Mouse (Mus musculus) MEL (cell line): ENCODE measurements around the gene Cttnbp2. TPM values are rescaled to one million over a fixed set of nuclear protein-coding genes. Genes with fewer than 3 reads are reported as not detected.

Source experiments
- DNase-seq: peaks from one replicate; pipeline ENCODE4 v3.0.0; 2011; ENCODE audit warnings: low read depth, low spot score
- H3K27ac ChIP-seq: 2 replicates; pipeline ENCODE4 v1.5.1; 2012; ENCODE audit warnings: low read depth, mild to moderate bottlenecking, control low read depth, low read length, moderate library complexity; ENCODE audit not compliant: control insufficient read depth
- H3K27me3 ChIP-seq, 2 experiments: fragments of 150-350 bp in 1 of 2; sonication (generic) in 1 of 2; 2 replicates each; pipeline ENCODE4 v1.6.1; 2012; ENCODE audit warnings: low read length in 2 of 2, mild to moderate bottlenecking in 2 of 2, improper control_type of control experiment in 1 of 2, moderate library complexity in 1 of 2; ENCODE audit not compliant: insufficient read depth in 2 of 2, control insufficient read depth in 1 of 2
- H3K36me3 ChIP-seq, 2 experiments: 2 replicates each; pipeline ENCODE4 v1.6.1; 2012 to 2014; ENCODE audit warnings: low read length in 2 of 2, improper control_type of control experiment in 1 of 2, inconsistent platforms in 1 of 2, mild to moderate bottlenecking in 1 of 2; ENCODE audit not compliant: insufficient read depth in 2 of 2, control insufficient read depth in 1 of 2
- H3K4me1 ChIP-seq, 2 experiments: fragments of 150-350 bp in 1 of 2; sonication (generic) in 1 of 2; 2 replicates each; pipeline ENCODE4 v1.6.1; 2012; ENCODE audit warnings: low read length in 2 of 2, improper control_type of control experiment in 1 of 2, mild to moderate bottlenecking in 1 of 2; ENCODE audit not compliant: insufficient read depth in 2 of 2, control insufficient read depth in 1 of 2
- H3K4me3 ChIP-seq, 2 experiments: fragments of 150-350 bp in 1 of 2; sonication (generic) in 1 of 2; 2 replicates each; pipeline ENCODE4 v1.5.1; 2012; ENCODE audit warnings: low read depth in 2 of 2, low read length in 2 of 2, mild to moderate bottlenecking in 2 of 2, moderate library complexity in 2 of 2, control low read depth in 1 of 2, improper control_type of control experiment in 1 of 2; ENCODE audit not compliant: control insufficient read depth in 1 of 2, insufficient read depth in 1 of 2
- H3K79me2 ChIP-seq: 2 replicates; pipeline ENCODE4 v1.6.1; 2012; ENCODE audit warnings: mild to moderate bottlenecking, low read length, moderate library complexity; ENCODE audit not compliant: control insufficient read depth, poor library complexity, insufficient read depth
- H3K9ac ChIP-seq: 2 replicates; pipeline ENCODE4 v1.6.1; 2012; ENCODE audit warnings: low read depth, mild to moderate bottlenecking, control low read depth, low read length, moderate library complexity; ENCODE audit not compliant: control insufficient read depth, poor library complexity, severe bottlenecking
- H3K9me3 ChIP-seq: fragments of 150-350 bp; sonication (generic); replicated peaks from 2 replicates; pipeline ENCODE4 v1.6.1; 2012; ENCODE audit warnings: mild to moderate bottlenecking, low read length, improper control_type of control experiment, moderate library complexity; ENCODE audit not compliant: insufficient read depth
- CHD2 ChIP-seq: IDR thresholded peaks from 2 replicates; pipeline ENCODE4 v1.6.1; 2011; ENCODE audit warnings: low read length, improper control_type of control experiment
- E2F4 ChIP-seq: IDR thresholded peaks from 2 replicates; pipeline ENCODE4 v1.6.1; 2011; ENCODE audit warnings: low read depth, low read length, improper control_type of control experiment, borderline replicate concordance
- GABPA ChIP-seq: IDR thresholded peaks from 2 replicates; pipeline ENCODE4 v1.6.1; 2012; ENCODE audit warnings: low read depth, mild to moderate bottlenecking, inconsistent platforms, low read length, improper control_type of control experiment, moderate library complexity
- HCFC1 ChIP-seq: IDR thresholded peaks from 2 replicates; pipeline ENCODE4 v1.6.1; 2012; ENCODE audit warnings: low read depth, mild to moderate bottlenecking, inconsistent platforms, low read length, improper control_type of control experiment, moderate library complexity
- JUND ChIP-seq: IDR thresholded peaks from 2 replicates; pipeline ENCODE4 v1.6.1; 2011; ENCODE audit warnings: low read depth, mild to moderate bottlenecking, improper control_type of control experiment, low read length
- KAT2A ChIP-seq: conservative IDR thresholded peaks from 2 replicates; pipeline ENCODE4 v1.6.1; 2012; ENCODE audit warnings: low read depth, low read length, improper control_type of control experiment, inconsistent platforms
- MAX ChIP-seq: IDR thresholded peaks from 2 replicates; pipeline ENCODE4 v1.6.1; 2011; ENCODE audit warnings: low read length, improper control_type of control experiment
- MEF2A ChIP-seq: IDR thresholded peaks from 2 replicates; pipeline ENCODE4 v1.6.1; 2014; ENCODE audit warnings: low read depth, mild to moderate bottlenecking, inconsistent platforms, low read length, improper control_type of control experiment; ENCODE audit not compliant: poor library complexity, insufficient replicate concordance, severe bottlenecking; ENCODE audit errors: extremely low read depth
- MXI1 ChIP-seq: IDR thresholded peaks from 2 replicates; pipeline ENCODE4 v1.6.1; 2011; ENCODE audit warnings: mild to moderate bottlenecking, low read depth, low read length, improper control_type of control experiment
- MYC ChIP-seq: IDR thresholded peaks from 2 replicates; pipeline ENCODE4 v1.6.1; 2011; ENCODE audit warnings: low read depth, mild to moderate bottlenecking, low read length, improper control_type of control experiment, moderate library complexity
- NELFE ChIP-seq: IDR thresholded peaks from 2 replicates; pipeline ENCODE4 v1.6.1; 2011; ENCODE audit warnings: low read depth, low read length, improper control_type of control experiment
- NRF1 ChIP-seq: IDR thresholded peaks from 2 replicates; pipeline ENCODE4 v1.6.1; 2014; ENCODE audit warnings: low read depth, mild to moderate bottlenecking, inconsistent platforms, low read length, improper control_type of control experiment, moderate library complexity; ENCODE audit not compliant: poor library complexity, insufficient read depth, severe bottlenecking
- POLR2AphosphoS5 ChIP-seq: IDR thresholded peaks from 2 replicates; pipeline ENCODE4 v1.6.1; 2012; ENCODE audit warnings: low read depth, borderline replicate concordance, mild to moderate bottlenecking, inconsistent platforms, low read length, moderate library complexity, mixed read lengths
- RCOR1 ChIP-seq: IDR thresholded peaks from 2 replicates; pipeline ENCODE4 v1.6.1; 2012; ENCODE audit warnings: low read depth, mild to moderate bottlenecking, inconsistent platforms, low read length, improper control_type of control experiment
- SIN3A ChIP-seq: IDR thresholded peaks from 2 replicates; pipeline ENCODE4 v1.6.1; 2012; ENCODE audit warnings: low read length, improper control_type of control experiment, inconsistent platforms
- SMC3 ChIP-seq: IDR thresholded peaks from 2 replicates; pipeline ENCODE4 v1.6.1; 2011; ENCODE audit warnings: low read depth, low read length, improper control_type of control experiment
- TBP ChIP-seq: IDR thresholded peaks from 2 replicates; pipeline ENCODE4 v1.8.0; 2011; ENCODE audit warnings: low read depth, low read length, improper control_type of control experiment
- TCF12 ChIP-seq: IDR thresholded peaks from 2 replicates; pipeline ENCODE4 v1.6.1; 2014; ENCODE audit warnings: low read depth, mild to moderate bottlenecking, inconsistent platforms, low read length, improper control_type of control experiment, moderate library complexity
- USF1 ChIP-seq: IDR thresholded peaks from 2 replicates; pipeline ENCODE4 v1.6.1; 2014; ENCODE audit warnings: low read depth, mild to moderate bottlenecking, inconsistent platforms, low read length, improper control_type of control experiment, moderate library complexity
- USF2 ChIP-seq, 2 experiments: IDR thresholded peaks; 2 replicates each; pipeline ENCODE4 v1.6.1; 2011 to 2012; ENCODE audit warnings: improper control_type of control experiment in 2 of 2, low read length in 2 of 2, borderline replicate concordance in 1 of 2, inconsistent platforms in 1 of 2, low read depth in 1 of 2, mild to moderate bottlenecking in 1 of 2; ENCODE audit not compliant: insufficient read depth in 1 of 2
- ZC3H11A ChIP-seq: IDR thresholded peaks from 2 replicates; pipeline ENCODE4 v1.6.1; 2012; ENCODE audit warnings: low read depth, mild to moderate bottlenecking, inconsistent platforms, low read length, improper control_type of control experiment
- ZMIZ1 ChIP-seq: IDR thresholded peaks from 2 replicates; pipeline ENCODE4 v1.6.1; 2012; ENCODE audit warnings: low read depth, mild to moderate bottlenecking, inconsistent platforms, low read length, improper control_type of control experiment, moderate library complexity
- ZNF384 ChIP-seq: IDR thresholded peaks from 2 replicates; pipeline ENCODE4 v1.6.1; 2012; ENCODE audit warnings: low read depth, mild to moderate bottlenecking, inconsistent platforms, low read length, improper control_type of control experiment
- polyA plus RNA-seq, 2 experiments: library from polyadenylated mRNA; stranded (reverse) in 1 of 2; unstranded in 1 of 2; fragments of >175 nt in 1 of 2; fragments of >200 nt in 1 of 2; gene quantifications; 2 replicates each; pipeline versions ENCODE4 v1.2.1 to v1.2.4; 2012; ENCODE audit warnings: low replicate concordance in 2 of 2, low read depth in 1 of 2; ENCODE audit not compliant: insufficient read length in 2 of 2, insufficient read depth in 1 of 2, missing spikeins in 1 of 2
- total RNA-seq: library from RNA; depleted of rRNA; stranded (reverse); fragments of 300-350 nt; gene quantifications from 2 replicates; pipeline ENCODE4 v1.2.3, GENCODE M21; 2012

Cttnbp2 gene
- total and polyA plus RNA-seq, 3 experiments: 0.77 to 1.2 TPM; not detected in 1

DNA sequence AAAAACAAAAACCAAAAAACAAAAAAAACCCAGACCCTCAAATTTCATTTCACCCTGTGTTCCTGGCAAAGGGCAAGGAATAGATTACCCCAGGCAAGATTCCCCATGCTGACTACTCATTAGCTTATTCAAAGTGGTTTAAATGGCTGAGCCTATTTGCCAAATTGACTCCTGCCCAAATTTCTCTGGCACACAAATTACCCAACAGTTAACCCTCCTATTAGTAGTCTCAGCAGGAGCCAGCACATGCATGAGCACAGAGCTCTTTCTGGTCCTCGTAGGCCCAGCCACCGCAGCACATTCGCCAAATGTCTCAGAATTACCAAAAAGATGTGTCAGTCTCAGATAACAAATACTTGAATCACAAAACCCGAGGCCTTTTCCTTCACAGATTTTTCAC is 68.9 kb downstream of the Cttnbp2 start:
- H3K4me3 ChIP-seq: no peak overlapping the region
- H3K27ac ChIP-seq: no peak overlapping the region
- no peak overlapping the region for H3K9ac ChIP-seq
- TF ChIP-seq MXI1 (no peak), RCOR1 (no peak), TBP (no peak), USF1 (no peak), USF2 (IDR thresholded peaks at IDR 0.05; ENCODE audit: borderline replicate concordance in 1 of 2, insufficient read depth in 1 of 2, low read depth in 1 of 2, low read length in 2 of 2) (no peak), NRF1 (no peak), TCF12 (no peak), MYC (no peak), MEF2A (no peak), ZMIZ1 (no peak), HCFC1 (no peak), KAT2A (no peak), POLR2AphosphoS5 (no peak), SMC3 (no peak), SIN3A (no peak), JUND (no peak), CHD2 (no peak), E2F4 (no peak)
- TF ChIP-seq, all 39 proteins: peak for 0
- Histone ChIP-seq H3K36me3 (peaks cover 0 to 9% of the 10 kb centered on the region in 2 experiments; a peak in 2 of 4 replicates), H3K4me1 (peaks cover under 1 to 4% of the 10 kb centered on the region in 2 experiments; a peak in 3 of 4 replicates), H3K27me3 (no peaks in the 10 kb centered on the region), H3K79me2 (no peaks in the 10 kb centered on the region), H3K9me3 (no peaks in the 10 kb centered on the region)
- no peak for DNase-seq

DNA sequence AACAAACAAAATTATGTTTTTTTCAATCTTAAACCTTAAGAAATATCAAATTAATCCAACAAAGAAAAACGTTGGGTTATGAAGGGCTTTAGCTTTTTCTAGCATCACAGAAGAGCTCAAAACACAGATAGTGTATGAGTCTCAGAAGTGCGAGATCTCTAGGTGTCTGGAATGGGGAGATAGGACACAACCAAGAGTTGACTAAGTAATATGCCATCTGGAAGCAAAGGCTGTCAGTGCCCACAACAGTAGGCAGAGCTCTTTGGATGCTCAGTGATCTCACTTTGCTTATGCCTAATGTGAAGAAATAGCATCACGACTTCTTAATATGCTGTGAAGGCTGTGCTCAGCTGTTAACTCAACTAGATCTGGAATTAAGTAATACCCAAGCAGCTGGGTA is 72.3 kb downstream of the Cttnbp2 start:
- TF ChIP-seq GABPA (no peak), USF2 (IDR thresholded peaks at IDR 0.05; ENCODE audit: borderline replicate concordance in 1 of 2, insufficient read depth in 1 of 2, low read depth in 1 of 2, low read length in 2 of 2) (no peak), KAT2A (no peak), ZC3H11A (no peak), ZNF384 (no peak), E2F4 (no peak), MAX (no peak), MYC (no peak), NELFE (no peak), TBP (no peak), MEF2A (no peak), NRF1 (no peak)
- no peaks in the 10 kb centered on the region for H3K79me2 ChIP-seq
- no peaks in the 10 kb centered on the region for H3K27me3 ChIP-seq
- peaks cover 0 to 21% of the 10 kb centered on the region in 2 experiments; a peak in 2 of 4 replicates for H3K36me3 ChIP-seq
- no peak overlapping the region for H3K4me3 ChIP-seq
- no peaks in the 10 kb centered on the region for H3K9me3 ChIP-seq
- DNase-seq: no peak
- no peak overlapping the region for H3K9ac ChIP-seq
- peaks cover 4 to 9% of the 10 kb centered on the region in 2 experiments for H3K4me1 ChIP-seq
- no peak overlapping the region for H3K27ac ChIP-seq
